Mouse (Mus musculus): Measurements from ENCODE around the gene Armh3.

GRCm38 (mm10) chr19:45912376-45912775 is 85.9 kb downstream of the Armh3 start:
- TF ChIP-seq CTCF (IDR thresholded peaks at IDR 0.05; ENCODE audit: low read depth, low read length): no peak
- no peak for TF ChIP-seq POLR2A (IDR thresholded peaks at IDR 0.05; ENCODE audit: insufficient read depth, low read length)

All from ES-Bruce4 (cell line).